ENCODE assay signal across 17 mouse cellular contexts in genomic region chr14:17414246-17414888, GRCm38 (mm10).
DNase-seq lines count a peak whose midpoint lies in the region; ATAC-seq and TF ChIP-seq lines count a peak whose summit lies in the region.
"Had no signal": no experiment of that assay in that cellular context is flagged by ENCODE, and none has a peak within 500 bp of the region (broad histone marks: within the 10 kb centered on the region; RNA-seq: fewer than 3 reads in every experiment).

No protein-coding gene starts in this region.

- POLR2A ChIA-PET in Patski (lab: Charles Lee): interaction anchor here (0.6 kb wide), 1 partner anchor 953 kb away, joined by 3 read pairs; no protein-coding TSS in a partner anchor

- no peak overlapping the region for H3K4me3 ChIP-seq in liver, embryonic 15.5 days (replicated peaks)
- H3K4me3 ChIP-seq: midbrain, embryonic 15.5 days; neural tube, embryonic 12.5 days had no signal

- WGBS in liver, embryonic 15.5 days (ENCODE audit: insufficient replicate concordance): 39% methylated on average over 6 of the region's 6 CpGs

- CTCF ChIA-PET in Patski (lab: Charles Lee): interaction anchor here (1.5 to 2.2 kb wide), 4 partner anchors 9 to 17 kb away, joined by 3 to 12 read pairs (median 4); no protein-coding TSS in a partner anchor

- H3K36me3 ChIP-seq in liver, embryonic 15.5 days (replicated peaks): no peaks in the 10 kb centered on the region
- no peaks in the 10 kb centered on the region for H3K36me3 ChIP-seq in splenic B cell, adult 2 months (ENCODE audit: control insufficient read depth, insufficient read depth, low read length, poor library complexity, severe bottlenecking)
- H3K36me3 ChIP-seq: midbrain, embryonic 15.5 days; neural tube, embryonic 12.5 days had no signal

- peak; percentile 67 for ATAC-seq in Patski
- peak; percentile 56 for ATAC-seq in liver, embryonic 15.5 days (ENCODE audit: insufficient read depth)
- ATAC-seq: forebrain, embryonic 14.5 days; hindbrain, postnatal 0 days; midbrain, embryonic 15.5 days had no signal

- TF ChIP-seq CTCF in Patski (IDR thresholded peaks at IDR 0.05): no peak

- no peak overlapping the region for H3K27ac ChIP-seq in liver, embryonic 15.5 days (replicated peaks)
- H3K27ac ChIP-seq: hindbrain, postnatal 0 days; midbrain, embryonic 15.5 days; neural tube, embryonic 12.5 days had no signal

- no peaks in the 10 kb centered on the region for H3K4me1 ChIP-seq in liver, embryonic 15.5 days (replicated peaks)
- H3K4me1 ChIP-seq: midbrain, embryonic 15.5 days; neural tube, embryonic 12.5 days had no signal

- H3K4me2 ChIP-seq in liver, embryonic 15.5 days: no peak overlapping the region
- H3K4me2 ChIP-seq: lung, embryonic 14.5 days; midbrain, embryonic 15.5 days; neural tube, embryonic 12.5 days had no signal

- no peak overlapping the region for H3K9ac ChIP-seq in liver, embryonic 15.5 days
- H3K9ac ChIP-seq: lung, embryonic 14.5 days; midbrain, embryonic 15.5 days; neural tube, embryonic 12.5 days had no signal

- in situ Hi-C loops in Patski (cut with MboI; ENCODE audit: low pct_unique_long_range_greater_than_20kb): loop anchor here (5.0 kb wide), 1 partner anchor 763 kb away; no protein-coding TSS in a partner anchor

- H3K27me3 ChIP-seq in Patski: no peaks in the 10 kb centered on the region
- H3K27me3 ChIP-seq in liver, embryonic 15.5 days: no peaks in the 10 kb centered on the region
- no peaks in the 10 kb centered on the region for H3K27me3 ChIP-seq in splenic B cell, adult 2 months (ENCODE audit: control insufficient read depth, insufficient read depth, low read length, poor library complexity, severe bottlenecking)
- H3K27me3 ChIP-seq: midbrain, embryonic 15.5 days; neural tube, embryonic 12.5 days had no signal

- no peaks in the 10 kb centered on the region for H3K9me3 ChIP-seq in liver, embryonic 15.5 days (replicated peaks)
- H3K9me3 ChIP-seq: midbrain, embryonic 15.5 days; neural tube, embryonic 12.5 days had no signal

- DNase-seq in lung, postnatal 25 days (ENCODE audit: low spot score): peak; percentile 42
- DNase-seq in lung, postnatal 4 days: no peak
- DNase-seq in Patski (ENCODE audit: low read depth, low spot score): no peak
- peak; percentile 6 for DNase-seq in splenic B cell, adult 2 months (ENCODE audit: low read depth, low spot score)
- DNase-seq in left cerebral cortex, adult 11 months (ENCODE audit: low spot score): no peak
- no peak for DNase-seq in spleen, adult 18-20 months
- DNase-seq: adrenal gland, postnatal 25 days; heart, postnatal 14 days; kidney, postnatal 10 days; layer of hippocampus, adult 9-11 months; left cerebral cortex, postnatal 4 days had no signal

Comparison
In these comparisons a context has a peak if more than half of its experiments do, and no peak if none do; other contexts are left out.
1. DNase-seq: peak in lung, postnatal 25 days (single experiment) and splenic B cell, adult 2 months (single experiment); none in lung, postnatal 4 days (0 of 2), Patski (single experiment), left cerebral cortex, adult 11 months (single experiment) and spleen, adult 18-20 months (0 of 2).